Mouse (Mus musculus) liver, postnatal 0 days (tissue): ENCODE results near the gene Snx10.

ENCODE experiments used
- CTCF ChIP-seq: sonication (generic); IDR thresholded peaks from 2 replicates; pipeline ENCODE4 v1.5.1; 2016; ENCODE audit warnings: antibody characterized with exemption, low read depth
- EP300 ChIP-seq: IDR thresholded peaks from 2 replicates; pipeline ENCODE4 v1.6.1; 2016; ENCODE audit warnings: antibody characterized with exemption, low read depth, mild to moderate bottlenecking

GRCm38 (mm10) chr6:51569086-51569485 lies 45.4 kb downstream of the Snx10 start:
- TF ChIP-seq CTCF (no peak), EP300 (no peak)
